Mouse (Mus musculus): Measurements from ENCODE around the gene Lrig2. TPM values are rescaled to one million over a fixed set of nuclear protein-coding genes. Genes with fewer than 3 reads are reported as not detected.

Lrig2 gene
- 14.8 and 16.3 TPM in 2 replicates for polyA plus RNA-seq (2015; fragmentation: Nextera tagmentation; extraction: Ambion mirVana)

DNA sequence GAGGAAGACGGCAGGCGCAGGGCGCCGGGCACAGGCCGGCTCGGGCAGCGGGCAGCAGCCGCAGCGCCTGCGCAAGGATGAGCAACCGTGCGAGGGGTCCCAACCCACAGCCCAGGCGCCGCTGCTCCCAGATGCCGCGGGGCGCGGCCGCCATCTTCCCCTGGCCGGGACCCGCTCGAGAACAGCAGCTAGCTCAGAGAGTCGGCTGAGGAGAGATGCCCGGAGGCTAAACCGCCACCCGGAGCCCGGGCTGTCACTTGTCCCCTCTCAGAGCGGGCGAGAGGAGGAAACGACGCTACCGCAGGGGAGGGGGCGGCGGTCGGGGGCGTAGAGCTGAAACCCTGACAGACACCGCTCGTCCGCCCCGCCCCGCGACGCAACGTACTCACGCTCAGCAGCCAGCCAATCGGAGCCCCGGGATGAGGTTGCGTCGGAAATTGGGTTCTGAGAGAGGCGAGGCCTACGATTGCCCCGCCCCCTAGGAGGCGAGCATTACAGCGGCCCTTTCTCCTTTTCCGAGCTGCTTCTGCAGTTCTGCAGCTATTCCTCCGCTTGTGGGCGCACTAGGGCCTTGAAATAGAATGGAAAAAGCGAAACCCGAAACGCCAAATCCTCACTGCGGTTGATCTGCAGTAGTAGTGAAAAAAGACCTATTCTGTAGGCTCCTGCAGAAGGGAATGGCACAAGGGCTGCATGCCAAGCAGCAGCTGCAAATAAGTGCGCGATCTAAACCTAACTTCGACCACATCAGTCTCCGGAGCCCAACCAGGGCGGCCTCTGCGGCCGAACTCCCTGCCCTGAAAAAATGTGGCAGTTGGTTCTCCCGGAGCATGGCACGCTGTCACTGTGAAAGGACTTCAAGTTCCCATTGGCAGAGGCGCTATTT, at the start of gene Lrig2:
TSS of gene Lrig2 (minus strand) at position 381 of the 886 bp plus-strand sequence.
- under 1% methylated on average over 66 of the region's 71 CpGs for WGBS
- Histone ChIP-seq H3K27me3 (replicated peaks) (no peaks in the 10 kb centered on the region), H3K4me1 (no peaks in the 10 kb centered on the region; the same call in 1 of the 2 replicates), H3K27ac (peak within 1 kb of the TSS; percentile 94), H3K9me3 (no peaks in the 10 kb centered on the region), H3K4me2 (peak within 1 kb of the TSS; percentile 80), H3K36me3 (no peaks in the 10 kb centered on the region), H3K9ac (peak within 1 kb of the TSS; percentile 82), H3K4me3 (replicated peaks) (peak within 1 kb of the TSS; percentile 94)
- ATAC-seq (ENCODE audit: insufficient read depth, low FRiP score, low read depth): peak; percentile 99

- H3K4me3 ChIP-seq (replicated peaks): no peak overlapping the region
- WGBS: 78% methylated on average over 1 of the region's 1 CpGs
- H3K4me1 ChIP-seq: no peaks in the 10 kb centered on the region
- no peak overlapping the region for H3K9ac ChIP-seq
- no peak overlapping the region for H3K27ac ChIP-seq
- no peaks in the 10 kb centered on the region for H3K9me3 ChIP-seq
- no peak overlapping the region for H3K4me2 ChIP-seq
- H3K27me3 ChIP-seq (replicated peaks): no peaks in the 10 kb centered on the region
- no peaks in the 10 kb centered on the region for H3K36me3 ChIP-seq
- no peak for ATAC-seq (ENCODE audit: insufficient read depth, low FRiP score, low read depth)
Observed at GRCm38 (mm10) chr3:104556624-104557023, 44.9 kb upstream of the Lrig2 start.

- no peaks in the 10 kb centered on the region for H3K9me3 ChIP-seq
- H3K36me3 ChIP-seq: no peaks in the 10 kb centered on the region
- WGBS: 67% methylated on average over 3 of the region's 3 CpGs
- no peak overlapping the region for H3K4me3 ChIP-seq (replicated peaks)
- H3K27ac ChIP-seq: no peak overlapping the region
- no peaks in the 10 kb centered on the region for H3K27me3 ChIP-seq (replicated peaks)
- no peak overlapping the region for H3K4me2 ChIP-seq
- no peak overlapping the region for H3K9ac ChIP-seq
- no peaks in the 10 kb centered on the region for H3K4me1 ChIP-seq
- ATAC-seq (ENCODE audit: insufficient read depth, low FRiP score, low read depth): no peak
Observed at GRCm38 (mm10) chr3:104550594-104550993, 38.9 kb upstream of the Lrig2 start.

DNA sequence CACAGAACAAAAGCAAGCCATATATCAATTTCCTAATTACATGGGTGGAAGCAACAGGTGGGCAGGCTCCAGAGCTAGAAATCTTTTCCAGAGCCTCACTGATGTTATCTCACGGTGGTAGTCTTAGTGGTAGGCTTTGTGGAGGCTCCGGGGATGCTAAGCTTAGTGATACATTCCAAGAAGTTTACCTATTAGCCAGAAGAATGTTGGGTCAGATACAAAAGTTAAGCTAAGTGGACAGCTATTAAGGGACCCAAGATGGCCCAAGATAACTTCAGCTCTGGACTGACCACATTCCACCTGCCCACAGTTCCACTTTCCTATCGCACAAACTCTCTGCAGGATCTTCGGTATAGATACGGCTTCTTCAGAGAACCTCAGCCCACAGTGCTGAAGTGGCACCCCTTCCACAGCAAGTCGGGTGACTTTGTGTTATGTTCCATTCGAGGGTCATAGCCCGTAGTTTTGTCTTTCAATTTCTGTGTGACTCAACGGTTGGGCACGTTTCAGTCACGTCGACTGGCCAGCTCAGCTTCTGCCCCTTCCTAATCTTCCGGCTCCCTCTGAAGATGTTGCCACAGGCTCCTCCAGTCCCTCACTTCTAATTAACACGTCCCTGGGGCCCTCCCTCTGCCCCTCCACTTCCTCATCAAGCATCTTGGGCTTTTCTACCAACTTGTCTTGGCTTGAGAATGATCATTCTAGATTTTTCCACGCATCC, 36.8 kb upstream of the Lrig2 start:
- Histone ChIP-seq H3K4me1 (no peaks in the 10 kb centered on the region), H3K4me2 (no peak overlapping the region), H3K9me3 (no peaks in the 10 kb centered on the region), H3K9ac (no peak overlapping the region), H3K4me3 (replicated peaks) (no peak overlapping the region), H3K36me3 (no peaks in the 10 kb centered on the region), H3K27ac (no peak overlapping the region), H3K27me3 (replicated peaks) (no peaks in the 10 kb centered on the region)
- 63% methylated on average over 15 of the region's 15 CpGs for WGBS
- no peak for ATAC-seq (ENCODE audit: insufficient read depth, low FRiP score, low read depth)

GRCm38 (mm10) chr3:104543825-104544224, 32.1 kb upstream of the Lrig2 start:
- 89% methylated on average over 3 of the region's 3 CpGs for WGBS
- no peak for ATAC-seq (ENCODE audit: insufficient read depth, low FRiP score, low read depth)

GRCm38 (mm10) chr3:104542065-104542429, 30.3 kb upstream of the Lrig2 start:
- no peak overlapping the region for H3K27ac ChIP-seq
- peaks cover 7% of the 10 kb centered on the region for H3K4me1 ChIP-seq
- 23% methylated on average over 2 of the region's 2 CpGs for WGBS
- no peak for ATAC-seq (ENCODE audit: insufficient read depth, low FRiP score, low read depth)
- H3K9ac ChIP-seq: no peak overlapping the region
- no peaks in the 10 kb centered on the region for H3K9me3 ChIP-seq
- peak overlapping the region; percentile 63 for H3K4me2 ChIP-seq
- no peaks in the 10 kb centered on the region for H3K27me3 ChIP-seq (replicated peaks)
- no peaks in the 10 kb centered on the region for H3K36me3 ChIP-seq
- no peak overlapping the region for H3K4me3 ChIP-seq (replicated peaks)

More at GRCm38 (mm10) chr3:104543825-104544224, 32.1 kb upstream of the Lrig2 start:
- Histone ChIP-seq H3K27me3 (replicated peaks) (no peaks in the 10 kb centered on the region), H3K4me3 (replicated peaks) (no peak overlapping the region), H3K4me1 (peaks cover 7% of the 10 kb centered on the region), H3K4me2 (no peak overlapping the region), H3K9me3 (no peaks in the 10 kb centered on the region), H3K9ac (no peak overlapping the region), H3K36me3 (no peaks in the 10 kb centered on the region), H3K27ac (no peak overlapping the region)

DNA sequence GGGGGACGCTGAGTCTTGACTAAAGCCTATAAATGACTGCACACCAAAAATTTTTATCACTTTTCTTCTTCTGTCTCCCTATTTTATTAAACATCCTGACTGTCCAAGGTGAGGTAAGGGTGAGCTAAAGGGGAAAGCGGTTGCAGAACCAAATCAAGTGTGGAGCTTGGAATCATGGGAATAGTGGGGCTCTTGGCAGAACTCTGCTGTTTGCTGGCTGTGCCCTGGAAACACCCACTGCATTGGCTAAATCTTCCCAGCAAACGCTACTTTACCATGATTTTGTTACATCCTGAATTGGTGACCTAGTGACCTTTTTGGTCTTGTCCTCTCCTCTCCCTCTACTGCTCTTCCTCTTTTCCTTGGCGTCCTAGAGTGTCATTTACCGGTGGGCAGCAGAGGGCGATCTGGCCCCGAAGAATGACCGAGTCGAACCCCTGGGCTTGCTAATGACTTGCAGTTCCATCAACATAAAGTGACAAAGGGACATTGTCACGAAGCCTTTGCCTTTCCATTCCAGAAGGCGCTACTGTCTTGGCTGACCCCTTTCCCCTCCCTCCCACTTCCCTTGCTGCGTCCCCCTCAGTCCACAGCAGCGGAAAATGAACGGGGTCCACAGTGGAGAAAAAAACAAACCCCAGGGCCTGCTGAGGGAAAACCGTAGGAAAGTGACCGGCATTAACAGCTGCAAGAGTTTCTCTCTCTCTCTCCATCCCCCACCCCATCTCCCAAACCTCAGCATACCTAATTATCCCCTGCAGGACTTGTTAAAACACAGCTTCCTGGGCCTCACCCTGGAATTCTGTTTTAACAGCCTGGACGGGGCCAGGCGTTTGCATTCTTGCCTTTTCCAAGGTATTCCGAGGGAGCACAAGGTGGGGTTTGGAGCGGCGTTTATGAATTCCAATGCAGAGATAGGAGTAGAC, 29.7 kb upstream of the Lrig2 start:
- WGBS: 10% methylated on average over 21 of the region's 21 CpGs
- no peaks in the 10 kb centered on the region for H3K27me3 ChIP-seq (replicated peaks)
- H3K4me1 ChIP-seq: peaks cover 7% of the 10 kb centered on the region
- peak overlapping the region; percentile 25 for H3K4me3 ChIP-seq (replicated peaks)
- H3K9ac ChIP-seq: no peak overlapping the region
- peak overlapping the region; percentile 63 for H3K4me2 ChIP-seq
- H3K36me3 ChIP-seq: no peaks in the 10 kb centered on the region
- H3K9me3 ChIP-seq: no peaks in the 10 kb centered on the region
- H3K27ac ChIP-seq: no peak overlapping the region
- ATAC-seq (ENCODE audit: insufficient read depth, low FRiP score, low read depth): peak; percentile 47; the same call in 1 of the 2 replicates

GRCm38 (mm10) chr3:104540480-104541138, 28.9 kb upstream of the Lrig2 start:
- no peak overlapping the region for H3K27ac ChIP-seq
- peaks cover 7% of the 10 kb centered on the region for H3K4me1 ChIP-seq
- no peak for ATAC-seq (ENCODE audit: insufficient read depth, low FRiP score, low read depth)
- no peak overlapping the region for H3K4me2 ChIP-seq
- no peaks in the 10 kb centered on the region for H3K27me3 ChIP-seq (replicated peaks)
- no peak overlapping the region for H3K9ac ChIP-seq
- 50% methylated on average over 9 of the region's 9 CpGs for WGBS
- no peak overlapping the region for H3K4me3 ChIP-seq (replicated peaks)
- no peaks in the 10 kb centered on the region for H3K9me3 ChIP-seq
- H3K36me3 ChIP-seq: no peaks in the 10 kb centered on the region

DNA sequence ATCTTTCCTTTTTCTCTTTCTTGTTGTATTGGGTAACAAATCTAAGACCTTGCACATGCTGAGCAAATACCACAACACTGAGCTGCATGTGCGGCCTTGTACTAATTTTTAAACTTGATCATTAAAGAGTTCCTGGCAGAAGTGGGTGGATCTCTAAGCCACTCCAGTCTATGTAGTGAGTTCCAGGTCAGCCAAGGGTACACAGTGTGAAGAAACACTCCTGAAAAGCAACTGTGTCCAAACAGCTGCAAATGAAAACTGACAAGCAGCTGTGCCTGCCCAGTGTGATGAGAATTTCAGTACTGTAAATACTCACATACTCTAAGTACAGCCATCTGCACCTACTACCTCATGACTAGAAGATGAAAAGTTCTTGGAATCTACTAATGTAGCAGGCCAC, 21.5 kb upstream of the Lrig2 start:
- Histone ChIP-seq H3K9me3 (no peaks in the 10 kb centered on the region), H3K27ac (no peak overlapping the region), H3K9ac (no peak overlapping the region), H3K27me3 (replicated peaks) (no peaks in the 10 kb centered on the region), H3K4me3 (replicated peaks) (no peak overlapping the region), H3K4me1 (no peaks in the 10 kb centered on the region), H3K36me3 (no peaks in the 10 kb centered on the region), H3K4me2 (no peak overlapping the region)
- no peak for ATAC-seq (ENCODE audit: insufficient read depth, low FRiP score, low read depth)
- 84% methylated on average over 1 of the region's 1 CpGs for WGBS

DNA sequence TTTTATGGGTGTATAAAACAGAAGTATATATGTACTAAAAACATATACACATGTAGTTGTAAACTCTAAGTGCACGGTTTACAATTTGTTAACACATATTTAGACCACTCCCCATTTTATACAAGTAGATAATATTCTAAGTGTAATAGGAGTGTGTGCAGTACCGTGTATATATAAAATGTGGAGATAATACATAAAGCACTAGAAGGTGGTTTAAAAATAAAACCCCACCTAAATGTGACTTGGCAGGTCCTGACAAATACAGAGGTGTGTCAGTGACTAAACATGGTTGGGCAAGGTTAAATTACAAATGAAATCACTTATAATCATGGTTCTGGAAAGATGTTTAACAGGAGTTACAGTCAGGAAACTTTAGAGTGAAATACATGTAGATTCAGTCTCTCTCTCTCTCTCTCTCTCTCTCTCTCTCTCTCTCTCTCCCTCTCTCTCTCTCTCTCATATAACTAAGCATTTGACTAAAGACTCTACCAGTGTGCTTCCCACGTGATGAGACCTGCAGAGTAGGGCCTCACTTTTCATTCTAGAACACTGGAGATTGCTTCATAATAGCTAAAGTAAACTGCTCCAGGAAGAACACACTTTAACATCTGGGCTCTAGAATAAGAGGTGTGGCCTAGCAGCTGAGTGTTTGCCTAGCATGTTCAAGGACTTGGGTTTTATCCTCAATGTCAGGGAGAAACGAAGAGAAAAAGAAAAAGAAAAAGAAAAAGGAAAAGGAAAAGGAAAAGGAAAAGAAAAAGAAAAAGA, 14.6 kb upstream of the Lrig2 start:
- no peaks in the 10 kb centered on the region for H3K36me3 ChIP-seq
- no peak overlapping the region for H3K4me3 ChIP-seq (replicated peaks)
- ATAC-seq (ENCODE audit: insufficient read depth, low FRiP score, low read depth): no peak
- H3K27me3 ChIP-seq (replicated peaks): no peaks in the 10 kb centered on the region
- H3K4me1 ChIP-seq: peaks cover 5% of the 10 kb centered on the region; the same call in 1 of the 2 replicates
- no peak overlapping the region for H3K4me2 ChIP-seq
- H3K27ac ChIP-seq: peak overlapping the region; percentile 33; the same call in 1 of the 2 replicates
- 52% methylated on average over 4 of the region's 4 CpGs for WGBS
- no peak overlapping the region for H3K9ac ChIP-seq
- no peaks in the 10 kb centered on the region for H3K9me3 ChIP-seq

Measured in stomach, embryonic 15.5 days (tissue).